Mouse (Mus musculus) T-helper 2 cell (primary cell): Measurements from ENCODE around the gene Gm20498.

Experiments used
- in situ Hi-C: fragments of 300-600 bp; cut with MboI, MseI; formaldehyde crosslinking; loops from one replicate; pipeline ENCODE4 v1.15.1; 2025; ENCODE audit warnings: high pct_unique_total_duplicates

Gm20498 gene

DNA sequence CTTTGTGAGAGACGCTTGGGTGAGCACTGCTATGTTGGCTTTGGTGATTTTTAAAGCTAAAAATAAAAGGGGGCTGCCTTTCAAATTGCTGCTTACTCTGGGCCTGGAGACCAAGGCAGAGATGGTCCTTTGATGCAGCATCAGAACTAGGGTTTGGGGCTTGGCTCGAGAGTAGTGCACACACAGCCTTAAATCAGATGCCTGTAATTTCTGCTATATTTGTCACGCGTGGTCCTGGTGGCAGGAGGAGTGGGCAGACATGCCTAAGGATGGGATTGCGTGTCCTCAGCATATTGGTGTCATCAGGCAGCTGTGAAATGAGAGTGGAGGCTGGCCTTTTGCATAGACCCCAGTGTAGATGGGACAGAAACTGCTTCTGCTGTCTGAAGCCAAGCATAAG is 198.9 kb downstream of the Gm20498 start:
- in situ Hi-C loops, result loop anchor here (10.0 kb wide), 1 partner anchor 969 kb away; no protein-coding TSS in a partner anchor

GRCm38 (mm10) chr12:81332875-81333421 is 199.8 kb downstream of the Gm20498 start, which contains the start of gene Slc8a3:
Gene Slc8a3, minus strand, starts transcription at chr12:81333180.
- in situ Hi-C loops, result loop anchor here (10.0 kb wide), 1 partner anchor 968 kb away; no protein-coding TSS in a partner anchor

- in situ Hi-C loops, result loop anchor here (10.0 kb wide), 1 partner anchor 967 kb away; no protein-coding TSS in a partner anchor
Observed at GRCm38 (mm10) chr12:81331937-81332874, 200.5 kb downstream of the Gm20498 start.

DNA sequence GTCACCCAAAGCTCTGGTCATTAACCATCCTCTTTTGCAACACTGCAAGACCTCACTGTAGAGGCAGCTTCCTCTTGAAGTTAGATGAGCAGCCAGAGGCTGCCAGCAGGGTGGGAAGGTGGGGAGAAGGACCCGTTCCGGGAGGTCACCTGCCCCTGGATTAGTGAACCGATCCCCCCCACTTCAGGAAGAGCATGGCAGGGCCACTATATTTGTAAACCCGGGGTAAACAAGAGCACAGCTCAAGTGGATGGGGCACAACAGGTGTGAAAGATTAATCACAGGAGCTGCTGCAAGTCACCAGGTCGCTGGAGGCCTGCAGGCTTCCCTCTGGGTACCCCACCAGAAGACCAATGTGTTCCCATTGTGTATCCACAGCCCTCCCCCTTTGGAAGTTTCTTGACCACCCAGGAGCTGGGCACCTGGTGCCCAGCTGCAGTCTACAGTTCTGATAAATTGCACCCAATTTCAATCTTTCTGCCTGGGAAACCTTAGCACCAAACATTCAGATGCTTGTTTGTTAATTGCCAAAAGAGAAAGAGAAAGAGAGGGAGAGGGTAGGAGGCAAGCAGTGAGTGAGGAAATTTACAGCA is 201.6 kb downstream of the Gm20498 start:
- in situ Hi-C loops, result loop anchor here (10.0 kb wide), 1 partner anchor 966 kb away; no protein-coding TSS in a partner anchor

GRCm38 (mm10) chr12:81324991-81325390 is 207.7 kb downstream of the Gm20498 start:
- in situ Hi-C loops, result no loop called here

DNA sequence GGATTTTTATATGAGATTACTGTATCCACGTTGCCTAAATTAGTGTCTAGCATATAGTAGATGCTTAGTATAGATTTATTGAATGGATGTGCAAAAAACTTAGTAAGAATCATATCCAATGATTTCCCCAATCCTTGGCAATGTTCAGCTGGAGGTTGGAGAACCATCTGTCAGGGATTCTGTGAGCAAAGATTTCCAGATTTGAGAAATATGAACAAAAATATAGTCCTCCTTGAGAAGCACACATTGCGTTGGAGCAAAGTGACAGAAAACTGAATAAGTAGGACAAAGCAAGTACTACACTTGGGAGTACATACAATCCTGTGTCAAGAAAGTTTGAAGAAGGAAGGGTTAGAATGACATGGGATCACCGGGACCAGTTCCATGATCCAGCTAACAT is 208.6 kb downstream of the Gm20498 start:
- in situ Hi-C loops, result no loop called here

GRCm38 (mm10) chr12:81321021-81321420 is 211.7 kb downstream of the Gm20498 start:
- in situ Hi-C loops, result no loop called here

GRCm38 (mm10) chr12:81317811-81318210 is 214.9 kb downstream of the Gm20498 start:
- in situ Hi-C loops, result no loop called here

GRCm38 (mm10) chr12:81315953-81316352 is 216.8 kb downstream of the Gm20498 start:
- in situ Hi-C loops, result no loop called here
